8 mouse cellular contexts compared by ENCODE assay signal in the genomic region with DNA sequence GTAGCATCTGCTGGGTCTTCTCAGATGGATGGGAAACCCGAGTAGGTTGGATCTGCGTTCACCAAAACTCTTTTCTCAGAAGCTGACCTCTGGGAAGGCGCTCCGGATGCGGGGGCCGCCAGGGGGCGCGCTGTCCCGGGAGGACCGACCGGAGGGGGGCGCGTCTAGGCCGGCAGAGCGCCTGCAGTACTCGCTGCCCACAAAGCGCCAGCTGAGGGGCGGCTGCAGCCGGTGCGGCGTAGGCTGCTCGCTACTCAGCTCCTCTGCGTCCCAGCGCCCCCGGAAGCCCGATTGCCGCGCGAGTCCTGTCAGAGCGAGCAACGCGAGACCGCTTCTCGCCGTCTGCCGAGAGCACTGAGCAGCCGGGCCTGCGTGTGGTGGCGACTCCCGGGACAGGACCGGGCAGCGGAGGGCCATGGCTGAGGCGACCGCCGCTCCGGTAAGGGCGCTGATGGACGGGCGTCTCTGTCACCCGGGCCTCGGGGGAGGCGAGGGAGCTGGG. TPM values are rescaled to one million over a fixed set of nuclear protein-coding genes. Genes with fewer than 3 reads are reported as not detected.
DNase-seq lines count a peak whose midpoint lies in the region; ATAC-seq and TF ChIP-seq lines count a peak whose summit lies in the region.

A gene (plus strand): TSS at position 180 of the 502 bp plus-strand sequence.

- H3K4me1 ChIP-seq in intestine, postnatal 0 days (replicated peaks; ENCODE audit: control insufficient read depth, insufficient read depth, low read length): 0 out of 2 replicates have a peak, but pooled peaks cover 4% of the 10 kb centered on the region
- peaks cover 16% of the 10 kb centered on the region for H3K4me1 ChIP-seq in midbrain, embryonic 10.5 days

- no peaks in the 10 kb centered on the region for H3K27me3 ChIP-seq in intestine, postnatal 0 days (replicated peaks; ENCODE audit: control insufficient read depth, insufficient read depth, low read length)
- H3K27me3 ChIP-seq in midbrain, embryonic 10.5 days (ENCODE audit: low read depth, poor library complexity, severe bottlenecking): no peaks in the 10 kb centered on the region

- no peaks in the 10 kb centered on the region for H3K9me3 ChIP-seq in intestine, postnatal 0 days (ENCODE audit: control insufficient read depth)
- H3K9me3 ChIP-seq in midbrain, embryonic 10.5 days (replicated peaks): no peaks in the 10 kb centered on the region

- H3K36me3 ChIP-seq in intestine, postnatal 0 days (ENCODE audit: control insufficient read depth, insufficient read depth): no peaks in the 10 kb centered on the region; the same call in 1 of the 2 replicates
- peaks cover 6% of the 10 kb centered on the region; the same call in 1 of the 2 replicates for H3K36me3 ChIP-seq in midbrain, embryonic 10.5 days

- DNase-seq in adrenal gland, postnatal 10 days: peak; percentile 99
- peak; percentile 97 for DNase-seq in embryo, embryonic 9.5 days (ENCODE audit: extremely low spot score)
- peak; percentile 95 to 98 for DNase-seq in gastrocnemius, postnatal 4 days (ENCODE audit: low spot score in 2 of 2)
- peak; percentile 94 to 97 for DNase-seq in left cerebral cortex, postnatal 36 days (ENCODE audit: low spot score in 2 of 2)
- DNase-seq in midbrain, embryonic 10.5 days (ENCODE audit: low spot score): peak; percentile 95
- DNase-seq in right cerebral cortex, postnatal 36 days (ENCODE audit: low spot score in 2 of 2): peak; percentile 91
- peak; percentile 94 to 96 for DNase-seq in urinary bladder, postnatal 4 days (ENCODE audit: low spot score in 2 of 2)

- H3K9ac ChIP-seq in intestine, postnatal 0 days (ENCODE audit: low read depth, low read length): peak within 1 kb of the TSS; percentile 96

- intact Hi-C loops in left cerebral cortex, postnatal 36 days (cut with DNase I): loop anchor here (2.0 to 5.0 kb wide), 2 partner anchors 42 to 47 kb away; a partner anchor contains a TSS

- peak within 1 kb of the TSS; percentile 96 for H3K27ac ChIP-seq in intestine, postnatal 0 days (ENCODE audit: low read depth, low read length)
- peak within 1 kb of the TSS; percentile 91 for H3K27ac ChIP-seq in midbrain, embryonic 10.5 days (replicated peaks)

- peak; percentile 90 for ATAC-seq in intestine, postnatal 0 days

- WGBS in intestine, postnatal 0 days: under 1% methylated on average over 52 of the region's 52 CpGs
- under 1% methylated on average over 52 of the region's 52 CpGs for WGBS in midbrain, embryonic 10.5 days

- H3K4me2 ChIP-seq in intestine, postnatal 0 days (replicated peaks; ENCODE audit: low read depth): peak within 1 kb of the TSS; percentile 76

- TF ChIP-seq CTCF in intestine, postnatal 0 days (IDR thresholded peaks at IDR 0.05; ENCODE audit: low read depth): peak; percentile 100

- H3K4me3 ChIP-seq in intestine, postnatal 0 days (ENCODE audit: low read depth, low read length): peak within 1 kb of the TSS; percentile 89
- peak within 1 kb of the TSS; percentile 83 for H3K4me3 ChIP-seq in midbrain, embryonic 10.5 days

RNA-seq across cellular contexts. Expression of the gene that starts here (rescaled TPM):
- 10 to 100 TPM in 1 of 2 experiments, 1 to 10 TPM in 1; 6.7 to 11.8 TPM for total RNA-seq in adrenal gland, postnatal 10 days (2021)
- 1 to 10 TPM; 7.5 to 8.8 TPM for total RNA-seq in gastrocnemius, postnatal 4 days (2021)
- 2.8 and 3.8 TPM in 2 replicates for polyA plus RNA-seq in intestine, postnatal 0 days (2015; fragmentation: Nextera tagmentation; extraction: Ambion mirVana)
- 10 to 100 TPM; 19.9 to 23.0 TPM for total RNA-seq in left cerebral cortex, postnatal 36 days (2021)
- polyA plus RNA-seq in midbrain, embryonic 10.5 days (2016; fragmentation: Nextera tagmentation; extraction: Ambion mirVana): 8.2 and 8.8 TPM in 2 replicates

Comparison
In these comparisons a context has a peak if more than half of its experiments do, and no peak if none do; other contexts are left out.
1. Peak in every context shown above with its lines: DNase-seq, ATAC-seq, H3K4me3 ChIP-seq and H3K27ac ChIP-seq.